Mouse (Mus musculus): ENCODE measurements at regions not wholly inside any gene's neighbourhood (a gene's known extent, or its start where the extent isn't known, plus 50 kb on each side); places are given as distances from the start of the nearest gene placed in this dataset.

- no peak for TF ChIP-seq CTCF (conservative IDR thresholded peaks at IDR 0.05; ENCODE audit: insufficient read depth, insufficient read length, low read depth, low read length)
- TF ChIP-seq POLR2A (IDR thresholded peaks at IDR 0.05; ENCODE audit: low read depth, low read length), result no peak
Observed at GRCm38 (mm10) chr3:104287900-104288299, 67.7 kb upstream of the Magi3 start.

Data from kidney, adult 2 months (tissue).